Mouse (Mus musculus): ENCODE data around the gene Ccdc30. TPM values are rescaled to one million over a fixed set of nuclear protein-coding genes. Genes with fewer than 3 reads are reported as not detected.

Ccdc30 gene
- polyA plus RNA-seq (2015; fragmentation: Nextera tagmentation; extraction: Ambion mirVana) = 8.7 and 10.5 TPM in 2 replicates

- Histone ChIP-seq H3K36me3 (no peaks in the 10 kb centered on the region), H3K9me3 (replicated peaks) (no peaks in the 10 kb centered on the region), H3K4me3 (replicated peaks) (peak within 1 kb of the TSS; percentile 50), H3K4me2 (replicated peaks) (peak within 1 kb of the TSS; percentile 96), H3K27ac (replicated peaks) (no peak within 1 kb of the TSS), H3K27me3 (no peaks in the 10 kb centered on the region), H3K4me1 (peaks cover 17% of the 10 kb centered on the region), H3K9ac (peak within 1 kb of the TSS; percentile 21; the same call in 1 of the 2 replicates)
- whole genome bisulfite sequencing = under 1% methylated on average over 49 of the region's 49 CpGs
- ATAC-seq (ENCODE audit: insufficient number of reproducible peaks, low FRiP score, low TSS enrichment, low read depth) = peak; percentile 99
Measured at GRCm38 (mm10) chr4:119415072-119415753, at the start of gene Ccdc30. Gene Ccdc30, minus strand, starts transcription at chr4:119415521.

- WGBS = 61% methylated on average over 13 of the region's 13 CpGs
- no peak overlapping the region for H3K9ac ChIP-seq
- no peak; the same call in 1 of the 2 replicates for ATAC-seq (ENCODE audit: insufficient number of reproducible peaks, low FRiP score, low TSS enrichment, low read depth)
- no peak overlapping the region for H3K4me3 ChIP-seq (replicated peaks)
- no peaks in the 10 kb centered on the region for H3K9me3 ChIP-seq (replicated peaks)
- H3K4me1 ChIP-seq = peaks cover 34% of the 10 kb centered on the region
- H3K4me2 ChIP-seq (replicated peaks) = no peak overlapping the region
- H3K27ac ChIP-seq (replicated peaks) = peak overlapping the region; percentile 48; the same call in 1 of the 2 replicates
- no peaks in the 10 kb centered on the region for H3K27me3 ChIP-seq
- H3K36me3 ChIP-seq = no peaks in the 10 kb centered on the region
Measured at GRCm38 (mm10) chr4:119463756-119464419, 48.6 kb upstream of the Ccdc30 start.

GRCm38 (mm10) chr4:119462858-119463755 is 47.8 kb upstream of the Ccdc30 start:
- 34% methylated on average over 11 of the region's 11 CpGs for WGBS
- Histone ChIP-seq H3K4me3 (replicated peaks) (no peak overlapping the region), H3K27me3 (no peaks in the 10 kb centered on the region), H3K9me3 (replicated peaks) (no peaks in the 10 kb centered on the region), H3K27ac (replicated peaks) (peak overlapping the region; percentile 48; the same call in 1 of the 2 replicates), H3K4me2 (replicated peaks) (no peak overlapping the region), H3K36me3 (no peaks in the 10 kb centered on the region), H3K4me1 (peaks cover 34% of the 10 kb centered on the region), H3K9ac (no peak overlapping the region)
- peak; percentile 65 for ATAC-seq (ENCODE audit: insufficient number of reproducible peaks, low FRiP score, low TSS enrichment, low read depth)

- no peak overlapping the region for H3K4me2 ChIP-seq (replicated peaks)
- no peaks in the 10 kb centered on the region for H3K9me3 ChIP-seq (replicated peaks)
- H3K4me1 ChIP-seq = peaks cover 34% of the 10 kb centered on the region
- no peak overlapping the region for H3K9ac ChIP-seq
- WGBS = 72% methylated on average over 3 of the region's 3 CpGs
- H3K36me3 ChIP-seq = no peaks in the 10 kb centered on the region
- H3K27ac ChIP-seq (replicated peaks) = no peak overlapping the region; the same call in 1 of the 2 replicates
- no peak overlapping the region for H3K4me3 ChIP-seq (replicated peaks)
- no peak for ATAC-seq (ENCODE audit: insufficient number of reproducible peaks, low FRiP score, low TSS enrichment, low read depth)
- H3K27me3 ChIP-seq = no peaks in the 10 kb centered on the region
Measured at GRCm38 (mm10) chr4:119462457-119462856, 47.1 kb upstream of the Ccdc30 start.

- ATAC-seq (ENCODE audit: insufficient number of reproducible peaks, low FRiP score, low TSS enrichment, low read depth) = peak; percentile 75
- Histone ChIP-seq H3K9me3 (replicated peaks) (no peaks in the 10 kb centered on the region), H3K4me2 (replicated peaks) (peak overlapping the region; percentile 15; the same call in 1 of the 2 replicates), H3K4me3 (replicated peaks) (no peak overlapping the region), H3K27ac (replicated peaks) (peak overlapping the region; percentile 49; the same call in 1 of the 2 replicates), H3K36me3 (no peaks in the 10 kb centered on the region), H3K9ac (no peak overlapping the region), H3K4me1 (peaks cover 34% of the 10 kb centered on the region), H3K27me3 (no peaks in the 10 kb centered on the region)
- 11% methylated on average over 8 of the region's 8 CpGs for WGBS
Measured at GRCm38 (mm10) chr4:119460728-119461141, 45.4 kb upstream of the Ccdc30 start.

- Histone ChIP-seq H3K27ac (replicated peaks) (peak overlapping the region; percentile 49; the same call in 1 of the 2 replicates), H3K4me2 (replicated peaks) (peak overlapping the region; percentile 15; the same call in 1 of the 2 replicates), H3K4me1 (peaks cover 34% of the 10 kb centered on the region), H3K27me3 (no peaks in the 10 kb centered on the region), H3K36me3 (no peaks in the 10 kb centered on the region), H3K9me3 (replicated peaks) (no peaks in the 10 kb centered on the region), H3K9ac (no peak overlapping the region), H3K4me3 (replicated peaks) (no peak overlapping the region)
- WGBS = 62% methylated on average over 5 of the region's 5 CpGs
- ATAC-seq (ENCODE audit: insufficient number of reproducible peaks, low FRiP score, low TSS enrichment, low read depth) = no peak
Measured at GRCm38 (mm10) chr4:119460296-119460695, 45.0 kb upstream of the Ccdc30 start.

GRCm38 (mm10) chr4:119453533-119453932 is 38.2 kb upstream of the Ccdc30 start:
- Histone ChIP-seq H3K36me3 (no peaks in the 10 kb centered on the region), H3K27ac (replicated peaks) (no peak overlapping the region), H3K4me2 (replicated peaks) (no peak overlapping the region), H3K4me3 (replicated peaks) (no peak overlapping the region), H3K9ac (no peak overlapping the region), H3K27me3 (no peaks in the 10 kb centered on the region), H3K9me3 (replicated peaks) (no peaks in the 10 kb centered on the region), H3K4me1 (no peaks in the 10 kb centered on the region)
- 21% methylated on average over 6 of the region's 6 CpGs for WGBS
- ATAC-seq (ENCODE audit: insufficient number of reproducible peaks, low FRiP score, low TSS enrichment, low read depth) = no peak

GRCm38 (mm10) chr4:119453128-119453527 is 37.8 kb upstream of the Ccdc30 start:
- no peak for ATAC-seq (ENCODE audit: insufficient number of reproducible peaks, low FRiP score, low TSS enrichment, low read depth)
- Histone ChIP-seq H3K4me3 (replicated peaks) (no peak overlapping the region), H3K36me3 (no peaks in the 10 kb centered on the region), H3K27ac (replicated peaks) (no peak overlapping the region), H3K9ac (no peak overlapping the region), H3K27me3 (no peaks in the 10 kb centered on the region), H3K4me1 (no peaks in the 10 kb centered on the region), H3K4me2 (replicated peaks) (no peak overlapping the region), H3K9me3 (replicated peaks) (no peaks in the 10 kb centered on the region)
- 55% methylated on average over 5 of the region's 5 CpGs for WGBS

GRCm38 (mm10) chr4:119450436-119450835 is 35.1 kb upstream of the Ccdc30 start:
- WGBS = 61% methylated on average over 7 of the region's 7 CpGs
- H3K4me1 ChIP-seq = no peaks in the 10 kb centered on the region

GRCm38 (mm10) chr4:119447786-119448185 is 32.5 kb upstream of the Ccdc30 start:
- H3K27me3 ChIP-seq = no peaks in the 10 kb centered on the region
- no peak overlapping the region for H3K27ac ChIP-seq (replicated peaks)
- H3K36me3 ChIP-seq = no peaks in the 10 kb centered on the region
- no peak for ATAC-seq (ENCODE audit: insufficient number of reproducible peaks, low FRiP score, low TSS enrichment, low read depth)
- H3K4me3 ChIP-seq (replicated peaks) = no peak overlapping the region
- H3K9ac ChIP-seq = no peak overlapping the region
- no peaks in the 10 kb centered on the region for H3K4me1 ChIP-seq
- no peaks in the 10 kb centered on the region for H3K9me3 ChIP-seq (replicated peaks)
- no peak overlapping the region for H3K4me2 ChIP-seq (replicated peaks)
- 77% methylated on average over 3 of the region's 3 CpGs for WGBS

More at GRCm38 (mm10) chr4:119450436-119450835, 35.1 kb upstream of the Ccdc30 start:
- Histone ChIP-seq H3K27ac (replicated peaks) (no peak overlapping the region), H3K4me3 (replicated peaks) (no peak overlapping the region), H3K36me3 (no peaks in the 10 kb centered on the region), H3K4me2 (replicated peaks) (no peak overlapping the region), H3K9me3 (replicated peaks) (no peaks in the 10 kb centered on the region), H3K27me3 (no peaks in the 10 kb centered on the region), H3K9ac (no peak overlapping the region)
- ATAC-seq (ENCODE audit: insufficient number of reproducible peaks, low FRiP score, low TSS enrichment, low read depth) = no peak

- Histone ChIP-seq H3K4me1 (no peaks in the 10 kb centered on the region), H3K27me3 (no peaks in the 10 kb centered on the region), H3K27ac (replicated peaks) (no peak overlapping the region), H3K9ac (no peak overlapping the region), H3K4me2 (replicated peaks) (no peak overlapping the region), H3K4me3 (replicated peaks) (no peak overlapping the region), H3K36me3 (no peaks in the 10 kb centered on the region), H3K9me3 (replicated peaks) (no peaks in the 10 kb centered on the region)
- no peak for ATAC-seq (ENCODE audit: insufficient number of reproducible peaks, low FRiP score, low TSS enrichment, low read depth)
- 91% methylated on average over 6 of the region's 6 CpGs for WGBS
Measured at GRCm38 (mm10) chr4:119447261-119447660, 31.9 kb upstream of the Ccdc30 start.

All from embryonic facial prominence, embryonic 15.5 days (tissue).